Mouse (Mus musculus): ENCODE data around the gene Sgca. TPM values are rescaled to one million over a fixed set of nuclear protein-coding genes. Genes with fewer than 3 reads are reported as not detected.
"Not testable (repeated sequence)": the region's sequence is repeated elsewhere in the genome, so short reads cannot be mapped to it uniquely, and the experiment has no call there.

Sgca gene
- polyA plus RNA-seq, 1 experiment from 2014 or later = not detected

- Histone ChIP-seq H3K9ac (peak overlapping the region; percentile 67), H3K27me3 (no peaks in the 10 kb centered on the region), H3K4me2 (peak overlapping the region; percentile 48), H3K36me3 (no peaks in the 10 kb centered on the region), H3K27ac (replicated peaks) (peak overlapping the region; percentile 93), H3K4me1 (replicated peaks) (peaks cover 22% of the 10 kb centered on the region), H3K4me3 (peak overlapping the region; percentile 20), H3K9me3 (no peaks in the 10 kb centered on the region)
- 33% methylated on average over 9 of the region's 9 CpGs for WGBS
- peak; percentile 69 for ATAC-seq (ENCODE audit: low read depth)
Measured at GRCm38 (mm10) chr11:94978178-94978915, 2.2 kb upstream of the Sgca start.

- WGBS = 70% methylated on average over 2 of the region's 2 CpGs
- no peak overlapping the region for H3K9ac ChIP-seq
- no peaks in the 10 kb centered on the region for H3K9me3 ChIP-seq
- H3K4me3 ChIP-seq = no peak overlapping the region
- H3K4me1 ChIP-seq (replicated peaks) = peaks cover 28% of the 10 kb centered on the region
- H3K27ac ChIP-seq (replicated peaks) = no peak overlapping the region
- H3K27me3 ChIP-seq = no peaks in the 10 kb centered on the region; the same call in 1 of the 2 replicates
- H3K4me2 ChIP-seq = no peak overlapping the region
- no peaks in the 10 kb centered on the region for H3K36me3 ChIP-seq
- no peak for ATAC-seq (ENCODE audit: low read depth)
Measured at GRCm38 (mm10) chr11:94974951-94975350, 1.2 kb downstream of the Sgca start.

- Histone ChIP-seq H3K36me3 (no peaks in the 10 kb centered on the region), H3K27ac (replicated peaks) (no peak overlapping the region), H3K4me1 (replicated peaks) (peaks cover 16% of the 10 kb centered on the region), H3K9me3 (no peaks in the 10 kb centered on the region), H3K27me3 (no peaks in the 10 kb centered on the region; the same call in 1 of the 2 replicates), H3K9ac (peak overlapping the region; percentile 3; the same call in 1 of the 2 replicates), H3K4me3 (no peak overlapping the region), H3K4me2 (no peak overlapping the region)
- 27% methylated on average over 4 of the region's 4 CpGs for WGBS
- no peak for ATAC-seq (ENCODE audit: low read depth)
Measured at GRCm38 (mm10) chr11:94973313-94973712, 2.8 kb downstream of the Sgca start.

DNA sequence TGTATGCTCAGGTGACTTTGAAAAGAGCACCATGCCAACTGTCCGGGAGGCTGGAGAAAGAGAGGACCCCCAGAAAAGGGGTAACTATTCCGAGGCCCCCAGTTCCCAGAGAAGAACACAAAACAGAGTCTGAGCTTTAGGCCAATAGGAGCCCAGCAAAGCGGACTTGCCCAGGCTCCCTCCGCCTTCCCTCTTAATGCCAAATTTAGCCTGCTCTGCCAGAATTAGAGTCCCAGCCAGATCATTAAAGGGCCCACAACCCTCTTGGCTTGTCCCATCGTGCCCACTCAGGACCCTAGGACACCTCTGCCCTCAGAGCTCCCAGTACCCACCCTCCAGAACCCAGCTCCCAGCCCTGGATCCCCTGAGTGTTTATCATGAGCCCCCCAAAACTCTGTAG lies 3.2 kb downstream of the Sgca start:
- Histone ChIP-seq H3K9ac (0 out of 2 replicates have a peak overlapping the region, but pooled peaks have one; percentile 3), H3K4me3 (no peak overlapping the region), H3K36me3 (no peaks in the 10 kb centered on the region), H3K4me2 (no peak overlapping the region), H3K27ac (replicated peaks) (no peak overlapping the region), H3K27me3 (no peaks in the 10 kb centered on the region; the same call in 1 of the 2 replicates), H3K9me3 (no peaks in the 10 kb centered on the region), H3K4me1 (replicated peaks) (peaks cover 11% of the 10 kb centered on the region)
- ATAC-seq (ENCODE audit: low read depth) = no peak
- 72% methylated on average over 5 of the region's 5 CpGs for WGBS

DNA sequence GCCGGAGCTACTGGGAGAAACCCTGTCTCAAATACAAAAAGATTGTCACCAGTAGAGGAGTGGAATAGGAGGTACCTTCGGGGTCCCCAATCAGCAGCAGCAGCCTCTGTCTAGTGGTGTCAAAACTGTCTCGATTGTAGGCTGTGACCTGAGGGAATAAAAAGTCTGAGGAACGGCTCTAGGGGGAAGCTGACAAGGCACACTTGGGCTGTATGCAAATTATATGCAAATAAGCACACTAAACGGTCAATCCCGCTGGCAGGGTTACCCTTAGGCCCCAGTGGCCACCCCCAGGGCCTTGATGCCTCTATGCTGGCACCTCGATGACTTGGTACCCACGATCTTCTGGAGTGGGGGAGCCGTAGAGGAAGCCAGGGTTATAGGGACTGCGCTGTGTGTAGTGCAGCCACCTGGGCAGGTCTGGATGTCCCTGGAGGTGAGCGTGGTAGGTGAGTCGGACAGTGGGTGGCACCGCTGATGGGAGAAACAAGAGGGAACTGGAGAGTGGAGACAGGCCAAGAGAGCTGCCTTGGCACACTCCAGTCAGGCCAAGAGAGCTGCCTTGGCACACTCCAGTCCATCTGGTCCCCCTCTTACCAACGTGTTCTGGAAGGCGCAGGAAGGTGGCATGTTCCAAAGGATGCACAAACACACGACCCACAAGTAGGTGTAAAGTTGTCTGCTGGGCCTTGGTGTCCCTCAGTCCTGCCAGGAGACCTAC lies 4.1 kb downstream of the Sgca start:
- no peak overlapping the region for H3K4me2 ChIP-seq
- no peaks in the 10 kb centered on the region for H3K36me3 ChIP-seq
- H3K4me1 ChIP-seq (replicated peaks) = peaks cover 6% of the 10 kb centered on the region; the same call in 1 of the 2 replicates
- no peak overlapping the region for H3K9ac ChIP-seq
- no peak overlapping the region for H3K27ac ChIP-seq (replicated peaks)
- H3K27me3 ChIP-seq = no peaks in the 10 kb centered on the region; the same call in 1 of the 2 replicates
- H3K9me3 ChIP-seq = no peaks in the 10 kb centered on the region
- ATAC-seq (ENCODE audit: low read depth) = no peak
- no peak overlapping the region for H3K4me3 ChIP-seq
- WGBS = 60% methylated on average over 16 of the region's 16 CpGs

DNA sequence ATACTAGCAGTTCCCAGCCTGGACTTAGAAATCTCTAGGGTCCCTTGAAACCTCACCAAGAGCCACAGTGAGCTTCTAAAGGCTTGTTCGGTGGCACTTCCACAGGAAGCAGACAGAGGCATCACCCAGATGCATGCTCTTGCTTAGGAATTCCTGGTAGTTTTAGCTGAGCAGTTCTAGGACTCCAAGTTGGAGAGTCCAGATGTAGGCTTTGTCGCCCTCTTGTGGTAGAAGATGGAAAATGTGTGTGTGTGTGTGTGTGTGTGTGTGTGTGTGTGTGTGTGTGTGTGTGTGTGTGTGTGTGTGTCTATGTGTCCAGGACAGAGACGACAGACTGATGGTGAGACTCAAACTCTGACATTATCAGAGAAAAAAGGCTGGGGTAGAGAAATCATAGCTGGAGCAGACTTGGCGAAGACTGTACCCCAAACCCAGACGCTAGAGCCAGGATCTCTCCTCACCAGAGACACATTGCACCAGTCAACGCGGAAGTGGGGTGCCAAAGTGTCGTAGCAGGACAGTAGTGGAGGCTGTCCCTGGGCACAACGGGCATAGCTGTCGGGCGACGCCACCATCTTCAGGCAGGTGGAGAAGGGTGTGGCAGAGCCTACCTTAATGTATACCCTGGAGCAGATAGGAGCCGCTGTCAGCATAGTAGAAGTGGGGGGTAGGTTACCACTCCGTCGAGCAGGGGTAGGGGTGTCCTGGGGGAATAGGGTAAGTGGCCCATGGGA lies 5.8 kb downstream of the Sgca start:
- H3K4me2 ChIP-seq = no peak overlapping the region
- H3K4me3 ChIP-seq = no peak overlapping the region
- H3K27me3 ChIP-seq = no peaks in the 10 kb centered on the region; the same call in 1 of the 2 replicates
- peak; percentile 30; the same call in 1 of the 2 replicates for ATAC-seq (ENCODE audit: low read depth)
- H3K4me1 ChIP-seq (replicated peaks) = peaks cover 6% of the 10 kb centered on the region; the same call in 1 of the 2 replicates
- WGBS = 60% methylated on average over 14 of the region's 15 CpGs
- H3K9me3 ChIP-seq = no peaks in the 10 kb centered on the region
- H3K27ac ChIP-seq (replicated peaks) = no peak overlapping the region
- H3K36me3 ChIP-seq = no peaks in the 10 kb centered on the region
- no peak overlapping the region for H3K9ac ChIP-seq

GRCm38 (mm10) chr11:94969709-94970108 lies 6.4 kb downstream of the Sgca start:
- H3K27ac ChIP-seq (replicated peaks); H3K36me3 ChIP-seq; H3K4me3 ChIP-seq; H3K27me3 ChIP-seq; H3K9me3 ChIP-seq; H3K4me2 ChIP-seq; H3K4me1 ChIP-seq (replicated peaks); H3K9ac ChIP-seq; ATAC-seq (ENCODE audit: low read depth): not testable (repeated sequence)
- 94% methylated on average over 4 of the region's 4 CpGs for WGBS

DNA sequence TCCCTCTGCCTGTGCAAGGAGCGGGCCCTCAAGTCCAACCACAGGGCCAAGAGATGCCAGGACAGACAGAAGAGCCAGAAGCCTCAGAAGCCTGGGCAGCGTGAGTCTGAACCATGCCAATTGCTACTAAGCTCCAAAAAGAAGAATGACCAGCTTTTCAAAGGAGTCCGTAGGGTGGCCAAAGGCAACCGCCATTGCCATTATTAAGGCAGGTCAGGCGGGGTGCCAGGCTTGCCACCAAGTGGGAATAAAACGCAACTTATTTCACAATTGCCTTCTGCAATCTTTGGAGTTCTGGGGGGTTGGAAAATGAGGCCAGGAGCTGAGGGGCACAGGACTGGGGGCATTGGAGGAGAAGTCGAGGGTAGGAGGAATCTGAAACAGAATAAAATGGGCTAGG lies 7.9 kb downstream of the Sgca start:
- 77% methylated on average over 7 of the region's 7 CpGs for WGBS
- H3K4me2 ChIP-seq = no peak overlapping the region
- H3K9ac ChIP-seq = no peak overlapping the region
- ATAC-seq (ENCODE audit: low read depth) = no peak
- H3K27me3 ChIP-seq = no peaks in the 10 kb centered on the region; the same call in 1 of the 2 replicates
- no peak overlapping the region for H3K27ac ChIP-seq (replicated peaks)
- H3K4me1 ChIP-seq (replicated peaks) = peaks cover 4% of the 10 kb centered on the region; the same call in 1 of the 2 replicates
- H3K9me3 ChIP-seq = no peaks in the 10 kb centered on the region
- no peaks in the 10 kb centered on the region for H3K36me3 ChIP-seq
- H3K4me3 ChIP-seq = no peak overlapping the region

GRCm38 (mm10) chr11:94967419-94967818 lies 8.7 kb downstream of the Sgca start, which contains the start of gene Hils1:
TSS of gene Hils1 (plus strand) at chr11:94967593.
- H3K4me1 ChIP-seq (replicated peaks) = no peaks in the 10 kb centered on the region
- WGBS = 47% methylated on average over 4 of the region's 4 CpGs
- H3K9ac ChIP-seq = no peak within 1 kb of the TSS
- no peak within 1 kb of the TSS for H3K4me2 ChIP-seq
- no peaks in the 10 kb centered on the region for H3K9me3 ChIP-seq
- H3K36me3 ChIP-seq = no peaks in the 10 kb centered on the region
- H3K4me3 ChIP-seq = no peak within 1 kb of the TSS
- H3K27me3 ChIP-seq = no peaks in the 10 kb centered on the region; the same call in 1 of the 2 replicates
- no peak for ATAC-seq (ENCODE audit: low read depth)
- H3K27ac ChIP-seq (replicated peaks) = no peak within 1 kb of the TSS

GRCm38 (mm10) chr11:94962534-94963101 lies 13.5 kb downstream of the Sgca start:
- no peak overlapping the region for H3K4me3 ChIP-seq
- 74% methylated on average over 5 of the region's 5 CpGs for WGBS
- no peak for ATAC-seq (ENCODE audit: low read depth)

DNA sequence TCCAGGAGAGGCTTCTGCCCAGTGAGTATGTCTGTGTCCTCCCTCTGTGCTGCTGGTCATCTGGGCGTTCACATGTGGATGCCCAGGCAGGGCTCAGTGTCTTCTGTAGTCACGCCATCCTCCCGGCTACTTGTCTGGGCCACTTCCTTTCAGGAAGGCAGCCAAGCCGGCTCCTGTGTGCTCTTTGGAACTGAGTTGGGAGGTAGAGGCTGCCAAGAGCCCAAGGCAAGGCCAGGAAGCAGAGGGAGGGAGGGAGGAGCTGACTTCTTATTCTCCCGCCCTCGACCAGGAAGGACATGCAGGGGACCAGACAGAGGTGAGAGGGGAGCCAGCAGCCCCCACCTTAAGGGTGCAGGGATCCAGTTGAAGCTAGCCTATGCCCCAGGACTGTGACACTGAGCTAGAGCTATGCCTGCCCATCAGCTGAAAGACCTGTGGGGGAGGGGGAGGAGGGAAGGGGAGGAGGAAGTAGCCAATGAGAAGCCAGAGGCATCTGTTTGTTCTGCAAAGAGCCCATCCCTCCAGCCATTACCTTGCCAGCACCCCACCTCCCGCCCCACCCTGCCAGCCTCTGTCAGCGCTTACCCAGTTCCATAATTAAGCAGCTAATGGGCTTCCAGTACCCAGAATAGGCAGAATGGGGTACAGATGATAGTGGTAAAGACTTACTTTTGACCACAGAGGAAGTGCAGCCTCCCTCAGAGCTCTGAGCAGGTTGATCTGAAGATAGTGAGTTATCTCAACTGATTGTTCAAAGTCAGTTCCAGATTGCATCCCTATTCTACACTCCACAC lies 17.9 kb downstream of the Sgca start:
- H3K9ac ChIP-seq = no peak overlapping the region
- WGBS = 18% methylated on average over 8 of the region's 8 CpGs
- H3K9me3 ChIP-seq = no peaks in the 10 kb centered on the region
- no peaks in the 10 kb centered on the region for H3K27me3 ChIP-seq
- H3K27ac ChIP-seq (replicated peaks) = peak overlapping the region; percentile 47; the same call in 1 of the 2 replicates
- peak; percentile 65 for ATAC-seq (ENCODE audit: low read depth)
- peaks cover 8% of the 10 kb centered on the region for H3K4me1 ChIP-seq (replicated peaks)
- H3K4me2 ChIP-seq = no peak overlapping the region
- no peaks in the 10 kb centered on the region for H3K36me3 ChIP-seq
- H3K4me3 ChIP-seq = no peak overlapping the region

More at GRCm38 (mm10) chr11:94962534-94963101, 13.5 kb downstream of the Sgca start:
- H3K27ac ChIP-seq (replicated peaks) = no peak overlapping the region
- H3K4me2 ChIP-seq = no peak overlapping the region
- no peaks in the 10 kb centered on the region for H3K9me3 ChIP-seq
- no peaks in the 10 kb centered on the region for H3K27me3 ChIP-seq
- peaks cover 8% of the 10 kb centered on the region for H3K4me1 ChIP-seq (replicated peaks)
- H3K9ac ChIP-seq = no peak overlapping the region
- no peaks in the 10 kb centered on the region for H3K36me3 ChIP-seq

All from neural tube, embryonic 13.5 days (tissue).